Mouse (Mus musculus) G1E (cell line): ENCODE results near the gene Fgfr2. TPM values are rescaled to one million over a fixed set of nuclear protein-coding genes. Genes with fewer than 3 reads are reported as not detected.
A peak's percentile ranks its signal among the peaks of the same experiment; 100 is the strongest.

ENCODE experiments used
- ATAC-seq: 2 replicates; pipeline ENCODE4 v1.8.0; 2016; ENCODE audit warnings: mild to moderate bottlenecking; ENCODE audit not compliant: insufficient number of reproducible peaks, poor library complexity, low FRiP score, severe bottlenecking; ENCODE audit errors: extremely low read depth
- DNase-seq: peaks from one replicate; pipeline ENCODE4 v3.0.0; 2012; ENCODE audit warnings: low spot score
- H3K27me3 ChIP-seq: 2 replicates; pipeline ENCODE4 v1.6.1; 2012; ENCODE audit warnings: mild to moderate bottlenecking, low read length, inconsistent platforms; ENCODE audit not compliant: insufficient read depth
- H3K36me3 ChIP-seq: replicated peaks from 2 replicates; pipeline ENCODE3; 2012; ENCODE audit warnings: mild to moderate bottlenecking, inconsistent platforms
- H3K4me1 ChIP-seq: 2 replicates; pipeline ENCODE4 v1.6.1; 2012; ENCODE audit warnings: low read depth, low read length, inconsistent platforms, mixed read lengths; ENCODE audit not compliant: insufficient read depth
- H3K4me3 ChIP-seq: 2 replicates; pipeline ENCODE4 v1.5.1; 2012; ENCODE audit warnings: low read depth, mild to moderate bottlenecking, inconsistent platforms, low read length, moderate library complexity, mixed read lengths
- H3K9me3 ChIP-seq: replicated peaks from 2 replicates; pipeline ENCODE4 v1.6.1; 2012; ENCODE audit warnings: inconsistent platforms
- CTCF ChIP-seq: IDR thresholded peaks from 2 replicates; pipeline ENCODE4 v1.5.1; 2012; ENCODE audit warnings: low read depth, low read length, inconsistent platforms, mixed read lengths
- GATA1 ChIP-seq: IDR thresholded peaks from 2 replicates; pipeline ENCODE4 v1.6.1; 2012; ENCODE audit warnings: borderline replicate concordance, low read length, inconsistent platforms, mixed read lengths
- GATA2 ChIP-seq: IDR thresholded peaks from 2 replicates; pipeline ENCODE4 v1.6.1; 2012; ENCODE audit warnings: low read depth, low read length, inconsistent platforms, borderline replicate concordance
- POLR2AphosphoS5 ChIP-seq: IDR thresholded peaks from 2 replicates; pipeline ENCODE4 v1.6.1; 2012; ENCODE audit warnings: low read depth, low read length, inconsistent platforms; ENCODE audit not compliant: insufficient replicate concordance
- TAL1 ChIP-seq: conservative IDR thresholded peaks from 2 replicates; pipeline ENCODE4 v1.6.1; 2012; ENCODE audit warnings: low read depth, low read length, inconsistent platforms, mixed read lengths
- polyA plus RNA-seq: library from polyadenylated mRNA; stranded (reverse); fragments of >175 nt; gene quantifications from 2 replicates; pipeline ENCODE4 v1.2.3, GENCODE M21; 2012
- total RNA-seq, 2 experiments: library from RNA; stranded (forward) in 1 of 2; stranded (reverse) in 1 of 2; fragments of 200-1000 nt in 1 of 2; fragments of >200 nt in 1 of 2; fragmentation: Nextera tagmentation in 1 of 2; gene quantifications; 2 replicates each; pipeline ENCODE4 v1.2.3; 2014 to 2017

The Fgfr2 gene
- total and polyA plus RNA-seq, 3 experiments = 0.22 TPM; not detected in 2

- Histone ChIP-seq H3K36me3 (no peaks in the 10 kb centered on the region), H3K4me1 (no peaks in the 10 kb centered on the region), H3K4me3 (no peak overlapping the region), H3K27me3 (no peaks in the 10 kb centered on the region), H3K9me3 (peaks cover 59% of the 10 kb centered on the region)
- DNase-seq (no peak), ATAC-seq (no peak)
- no peak for TF ChIP-seq CTCF
- no peak for TF ChIP-seq GATA2
- TF ChIP-seq POLR2AphosphoS5 = no peak
- no peak for TF ChIP-seq GATA1
- TF ChIP-seq TAL1 = no peak
Measured at GRCm38 (mm10) chr7:132323430-132323829, 799.7 kb downstream of the Fgfr2 start.

- H3K27me3 ChIP-seq = no peaks in the 10 kb centered on the region
- peaks cover 64% of the 10 kb centered on the region for H3K9me3 ChIP-seq
- no peak overlapping the region for H3K4me3 ChIP-seq
- ATAC-seq (no peak), DNase-seq (no peak)
- H3K36me3 ChIP-seq = no peaks in the 10 kb centered on the region
- H3K4me1 ChIP-seq = no peaks in the 10 kb centered on the region
- TF ChIP-seq CTCF = no peak
- TF ChIP-seq POLR2AphosphoS5 = no peak
- TF ChIP-seq GATA1 = no peak
Measured at GRCm38 (mm10) chr7:132321392-132321958, 801.7 kb downstream of the Fgfr2 start.

GRCm38 (mm10) chr7:132317036-132317541 lies 806.1 kb downstream of the Fgfr2 start, which contains the start of gene Chst15:
TSS of gene Chst15 (minus strand) at chr7:132317228.
- no peaks in the 10 kb centered on the region for H3K27me3 ChIP-seq
- TF ChIP-seq TAL1 (no peak), GATA1 (no peak), POLR2AphosphoS5 (no peak), CTCF (no peak), GATA2 (no peak)
- no peak within 1 kb of the TSS; the same call in 1 of the 2 replicates for H3K4me3 ChIP-seq
- no peak for DNase-seq
- peaks cover 77% of the 10 kb centered on the region for H3K9me3 ChIP-seq
- no peak for ATAC-seq
- H3K36me3 ChIP-seq = no peaks in the 10 kb centered on the region
- no peaks in the 10 kb centered on the region for H3K4me1 ChIP-seq

GRCm38 (mm10) chr7:132316101-132317035 lies 806.8 kb downstream of the Fgfr2 start:
- no peaks in the 10 kb centered on the region for H3K4me1 ChIP-seq
- H3K9me3 ChIP-seq = peaks cover 77% of the 10 kb centered on the region
- DNase-seq (no peak), ATAC-seq (no peak)
- H3K4me3 ChIP-seq = no peak overlapping the region; the same call in 1 of the 2 replicates
- H3K27me3 ChIP-seq = no peaks in the 10 kb centered on the region
- no peaks in the 10 kb centered on the region for H3K36me3 ChIP-seq
- TF ChIP-seq GATA2 = no peak
- TF ChIP-seq TAL1 = no peak
- TF ChIP-seq GATA1 = no peak
- TF ChIP-seq CTCF = no peak
- TF ChIP-seq POLR2AphosphoS5 = no peak

- DNase-seq = no peak
- peaks cover 73% of the 10 kb centered on the region for H3K9me3 ChIP-seq
- no peaks in the 10 kb centered on the region for H3K36me3 ChIP-seq
- H3K4me1 ChIP-seq = no peaks in the 10 kb centered on the region
- H3K27me3 ChIP-seq = no peaks in the 10 kb centered on the region
- TF ChIP-seq GATA2 (no peak), TAL1 (no peak), CTCF (no peak), POLR2AphosphoS5 (no peak), GATA1 (no peak)
- peak overlapping the region; percentile 33; the same call in 1 of the 2 replicates for H3K4me3 ChIP-seq
- ATAC-seq = no peak
Measured at GRCm38 (mm10) chr7:132315149-132316091, 807.7 kb downstream of the Fgfr2 start.
